15 mouse cellular contexts compared by ENCODE assay signal in genomic region chr9:46111334-46111733, GRCm38 (mm10).
A peak's percentile ranks its signal among the peaks of the same experiment; 100 is the strongest.
DNase-seq lines count a peak whose midpoint lies in the region; ATAC-seq and TF ChIP-seq lines count a peak whose summit lies in the region.
"Had no signal": no experiment of that assay in that cellular context is flagged by ENCODE, and none has a peak within 500 bp of the region (broad histone marks: within the 10 kb centered on the region; RNA-seq: fewer than 3 reads in every experiment).

No protein-coding gene starts in this region.

- H3K4me3 ChIP-seq in kidney, embryonic 14.5 days (ENCODE audit: low read length) = no peak overlapping the region
- no peak overlapping the region for H3K4me3 ChIP-seq in MEL (ENCODE audit: control insufficient read depth in 1 of 2, insufficient read depth in 1 of 2, low read depth in 2 of 2, low read length in 2 of 2)
- H3K4me3 ChIP-seq: embryonic facial prominence, embryonic 13.5 days; forebrain, embryonic 15.5 days; hindbrain, embryonic 13.5 days; limb, embryonic 13.5 days had no signal

- TF ChIP-seq CTCF in MEL (IDR thresholded peaks at IDR 0.05 in 2 of 3, conservative IDR thresholded peaks at IDR 0.05 in 1 of 3; ENCODE audit: control insufficient read depth in 1 of 3, insufficient read depth in 1 of 3, low read depth in 2 of 3, low read length in 3 of 3, poor library complexity in 1 of 3, severe bottlenecking in 1 of 3) = no peak

- TF ChIP-seq POLR2A in MEL (IDR thresholded peaks at IDR 0.05; ENCODE audit: control insufficient read depth in 1 of 2, insufficient read depth in 1 of 2, low read depth in 1 of 2, low read length in 2 of 2, poor library complexity in 1 of 2) = no peak

- peak overlapping the region; percentile 20; the same call in 1 of the 2 replicates for H3K27ac ChIP-seq in kidney, embryonic 14.5 days (ENCODE audit: low read depth, low read length)
- H3K27ac ChIP-seq in MEL (ENCODE audit: control insufficient read depth, low read depth, low read length) = no peak overlapping the region
- H3K27ac ChIP-seq: forebrain, embryonic 15.5 days; hindbrain, embryonic 13.5 days had no signal

- TF ChIP-seq RAD21 in MEL (IDR thresholded peaks at IDR 0.05; ENCODE audit: low read depth, low read length) = no peak

- TF ChIP-seq EP300 in MEL (IDR thresholded peaks at IDR 0.05; ENCODE audit: low read depth in 1 of 2, low read length in 2 of 2) = peak; percentile 65 to 70

- peaks cover 46% of the 10 kb centered on the region for H3K79me2 ChIP-seq in MEL (ENCODE audit: control insufficient read depth, insufficient read depth, low read length, poor library complexity)

- peaks cover 45% of the 10 kb centered on the region for H3K4me1 ChIP-seq in kidney, embryonic 14.5 days (ENCODE audit: control insufficient read depth, insufficient read depth, low read length)
- peaks cover 10 to 14% of the 10 kb centered on the region in 2 experiments for H3K4me1 ChIP-seq in MEL (ENCODE audit: control insufficient read depth in 1 of 2, insufficient read depth in 2 of 2, low read length in 2 of 2)

- DNase-seq in kidney, adult 18-20 months = no peak
- DNase-seq in 416B (ENCODE audit: low read depth) (peak; percentile 84), MEL (ENCODE audit: low read depth, low spot score) (peak; percentile 50)
- no peak for DNase-seq in urinary bladder, adult 2 months (ENCODE audit: low spot score)
- DNase-seq: adrenal gland, postnatal 25 days; cerebellum, postnatal 25 days; gastrocnemius, postnatal 36 days; right cerebral cortex, postnatal 4 days had no signal

- no peaks in the 10 kb centered on the region for H3K27me3 ChIP-seq in kidney, embryonic 14.5 days (ENCODE audit: control insufficient read depth, insufficient read depth, low read length)
- H3K27me3 ChIP-seq in MEL (ENCODE audit: control insufficient read depth in 1 of 2, insufficient read depth in 2 of 2, low read length in 2 of 2) = no peaks in the 10 kb centered on the region
- H3K27me3 ChIP-seq: embryonic facial prominence, embryonic 13.5 days; forebrain, embryonic 15.5 days; hindbrain, embryonic 13.5 days; limb, embryonic 13.5 days had no signal

- no peaks in the 10 kb centered on the region for H3K36me3 ChIP-seq in kidney, embryonic 14.5 days (ENCODE audit: control insufficient read depth, insufficient read depth, low read length)
- peaks cover 14 to 20% of the 10 kb centered on the region in 2 experiments for H3K36me3 ChIP-seq in MEL (ENCODE audit: control insufficient read depth in 1 of 2, insufficient read depth in 2 of 2, low read length in 2 of 2)
- H3K36me3 ChIP-seq: embryonic facial prominence, embryonic 13.5 days; forebrain, embryonic 15.5 days; hindbrain, embryonic 13.5 days; limb, embryonic 13.5 days had no signal

- ATAC-seq in kidney, embryonic 14.5 days (ENCODE audit: low FRiP score, low TSS enrichment) = no peak
- peak; percentile 77 for ATAC-seq in megakaryocyte progenitor cell, adult 5-6 weeks (replicated peaks; ENCODE audit: poor library complexity)
- ATAC-seq in CD4-positive, CD25-positive, alpha-beta regulatory T cell, adult 4 months = no peak
- ATAC-seq: forebrain, embryonic 15.5 days had no signal

- no peak overlapping the region for H3K4me2 ChIP-seq in kidney, embryonic 14.5 days (replicated peaks; ENCODE audit: low read depth, low read length)
- H3K4me2 ChIP-seq: embryonic facial prominence, embryonic 13.5 days; forebrain, embryonic 15.5 days; hindbrain, embryonic 13.5 days; limb, embryonic 13.5 days had no signal

- no peaks in the 10 kb centered on the region for H3K9me3 ChIP-seq in kidney, embryonic 14.5 days (ENCODE audit: control insufficient read depth, low read length)
- no peaks in the 10 kb centered on the region for H3K9me3 ChIP-seq in MEL (replicated peaks; ENCODE audit: insufficient read depth, low read length)
- H3K9me3 ChIP-seq: embryonic facial prominence, embryonic 13.5 days; forebrain, embryonic 15.5 days; hindbrain, embryonic 13.5 days; limb, embryonic 13.5 days had no signal

- H3K9ac ChIP-seq in kidney, embryonic 14.5 days (ENCODE audit: low read depth, low read length) = no peak overlapping the region
- no peak overlapping the region for H3K9ac ChIP-seq in MEL (ENCODE audit: control insufficient read depth, low read depth, low read length, poor library complexity, severe bottlenecking)
- H3K9ac ChIP-seq: embryonic facial prominence, embryonic 13.5 days; forebrain, embryonic 15.5 days; hindbrain, embryonic 13.5 days; limb, embryonic 13.5 days had no signal

TF ChIP-seq in MEL, 35 proteins besides CTCF, POLR2A, EP300 and RAD21:
- TF ChIP-seq TAL1 (IDR thresholded peaks at IDR 0.05; ENCODE audit: low read length) (peak; percentile 77), HCFC1 (IDR thresholded peaks at IDR 0.05; ENCODE audit: low read depth, low read length) (no peak), TCF12 (IDR thresholded peaks at IDR 0.05; ENCODE audit: low read depth, low read length) (peak; percentile 70), SIN3A (IDR thresholded peaks at IDR 0.05; ENCODE audit: low read length) (peak; percentile 26; the same call in 1 of the 2 replicates), USF2 (IDR thresholded peaks at IDR 0.05; ENCODE audit: borderline replicate concordance in 1 of 2, insufficient read depth in 1 of 2, low read depth in 1 of 2, low read length in 2 of 2) (no peak), CHD2 (IDR thresholded peaks at IDR 0.05; ENCODE audit: low read length) (no peak), MEF2A (IDR thresholded peaks at IDR 0.05; ENCODE audit: extremely low read depth, insufficient replicate concordance, low read depth, low read length, poor library complexity, severe bottlenecking) (no peak), GATA1 (IDR thresholded peaks at IDR 0.05; ENCODE audit: low read depth, low read length) (peak; percentile 61), MYB (IDR thresholded peaks at IDR 0.05; ENCODE audit: low read depth, low read length) (no peak), ETS1 (IDR thresholded peaks at IDR 0.05; ENCODE audit: low read depth, low read length) (peak; percentile 26; the same call in 1 of the 2 replicates), RCOR1 (IDR thresholded peaks at IDR 0.05; ENCODE audit: low read depth, low read length) (peak; percentile 77)

Comparison
In these comparisons a context has a peak if more than half of its experiments do, and no peak if none do; other contexts are left out.
1. DNase-seq: peak in 416B (single experiment) and MEL (single experiment); none in kidney, adult 18-20 months (single experiment) and urinary bladder, adult 2 months (single experiment).